Mouse (Mus musculus): ENCODE measurements around the gene Stradb. TPM values are rescaled to one million over a fixed set of nuclear protein-coding genes. Genes with fewer than 3 reads are reported as not detected.

Gene Stradb
- total RNA-seq, 2 experiments from 2014 or later: 255 to 272 TPM

Other genes starting within 250 kb of the Stradb start
- 23.6 and 36.9 TPM in 2 replicates for gene Casp8, start 178.1 kb upstream of the Stradb start, total RNA-seq (2015; ENCODE audit: low replicate concordance)
- gene Casp8, start 178.1 kb upstream of the Stradb start, total RNA-seq (2017; ENCODE audit: low replicate concordance): 15.7 and 20.4 TPM in 2 replicates
- 1,139 and 1,320 TPM in 2 replicates for gene Trak2, start 92 bp upstream of the Stradb start, total RNA-seq (2015; ENCODE audit: low replicate concordance)
- 1,424 and 1,593 TPM in 2 replicates for gene Trak2, start 92 bp upstream of the Stradb start, total RNA-seq (2017; ENCODE audit: low replicate concordance)
- gene C2cd6, start 121.4 kb downstream of the Stradb start, total RNA-seq (2015; ENCODE audit: low replicate concordance): not detected in 2 replicates
- gene C2cd6, start 121.4 kb downstream of the Stradb start, total RNA-seq (2017; ENCODE audit: low replicate concordance): not detected in 2 replicates
- gene Tmem237, start 146.9 kb downstream of the Stradb start, total RNA-seq (2015; ENCODE audit: low replicate concordance): 3.3 and 10.6 TPM in 2 replicates
- 1.4 and 1.5 TPM in 2 replicates for gene Tmem237, start 146.9 kb downstream of the Stradb start, total RNA-seq (2017; ENCODE audit: low replicate concordance)
- gene Mpp4, start 189.9 kb downstream of the Stradb start, total RNA-seq (2015; ENCODE audit: low replicate concordance): 0.84 and 1.9 TPM in 2 replicates
- gene Mpp4, start 189.9 kb downstream of the Stradb start, total RNA-seq (2017; ENCODE audit: low replicate concordance): 0.56 and 0.85 TPM in 2 replicates